Mouse (Mus musculus) liver, postnatal 0 days (tissue): ENCODE measurements around the gene 2200002J24Rik.

Experiments
- CTCF ChIP-seq: sonication (generic); IDR thresholded peaks from 2 replicates; pipeline ENCODE4 v1.5.1; 2016; ENCODE audit warnings: antibody characterized with exemption, low read depth
- EP300 ChIP-seq: IDR thresholded peaks from 2 replicates; pipeline ENCODE4 v1.6.1; 2016; ENCODE audit warnings: antibody characterized with exemption, low read depth, mild to moderate bottlenecking

GRCm38 (mm10) chr7:30681897-30682296 is 16.8 kb upstream of the 2200002J24Rik start:
- TF ChIP-seq CTCF (no peak), EP300 (no peak)
